Mouse (Mus musculus) left cerebral cortex, adult 9 months (tissue): ENCODE results near the gene Far1.
A peak's percentile ranks its signal among the peaks of the same experiment; 100 is the strongest.

Experiments used
- DNase-seq, 2 experiments: peaks; one replicate each; pipeline ENCODE4 v3.0.0; 2022; ENCODE audit warnings: low spot score in 2 of 2

The Far1 gene

GRCm38 (mm10) chr7:113513286-113513962, at the start of gene Far1:
Gene Far1 (plus strand): TSS chr7:113513834.
- peak; percentile 97 to 98 for DNase-seq

GRCm38 (mm10) chr7:113468345-113468744, 45.3 kb upstream of the Far1 start:
- DNase-seq: no peak

GRCm38 (mm10) chr7:113470671-113471070, 43.0 kb upstream of the Far1 start:
- no peak for DNase-seq

- DNase-seq: no peak
Observed at GRCm38 (mm10) chr7:113471653-113472052, 42.0 kb upstream of the Far1 start.

GRCm38 (mm10) chr7:113495792-113496191, 17.8 kb upstream of the Far1 start:
- DNase-seq: no peak

- no peak for DNase-seq
Observed at GRCm38 (mm10) chr7:113498413-113498812, 15.2 kb upstream of the Far1 start.

- DNase-seq: no peak
Observed at GRCm38 (mm10) chr7:113499821-113500220, 13.8 kb upstream of the Far1 start.

GRCm38 (mm10) chr7:113502453-113502852, 11.2 kb upstream of the Far1 start:
- no peak for DNase-seq

GRCm38 (mm10) chr7:113505047-113505446, 8.6 kb upstream of the Far1 start:
- DNase-seq: no peak

GRCm38 (mm10) chr7:113505516-113506045, 8.1 kb upstream of the Far1 start:
- no peak for DNase-seq

- DNase-seq: no peak
Observed at GRCm38 (mm10) chr7:113507846-113508245, 5.8 kb upstream of the Far1 start.

GRCm38 (mm10) chr7:113511396-113511795, 2.2 kb upstream of the Far1 start:
- DNase-seq: no peak

GRCm38 (mm10) chr7:113512527-113513285, 928 bp upstream of the Far1 start:
- no peak for DNase-seq

GRCm38 (mm10) chr7:113513963-113514649, 472 bp downstream of the Far1 start:
- DNase-seq: no peak

- no peak for DNase-seq
Observed at GRCm38 (mm10) chr7:113515831-113516230, 2.2 kb downstream of the Far1 start.

- DNase-seq: no peak
Observed at GRCm38 (mm10) chr7:113518419-113518818, 4.8 kb downstream of the Far1 start.

- no peak for DNase-seq
Observed at GRCm38 (mm10) chr7:113518961-113519360, 5.3 kb downstream of the Far1 start.

GRCm38 (mm10) chr7:113543158-113543557, 29.5 kb downstream of the Far1 start:
- DNase-seq: no peak

- DNase-seq: no peak
Observed at GRCm38 (mm10) chr7:113551742-113552463, 38.3 kb downstream of the Far1 start.

GRCm38 (mm10) chr7:113552508-113552907, 38.9 kb downstream of the Far1 start:
- DNase-seq: no peak

GRCm38 (mm10) chr7:113556138-113556537, 42.5 kb downstream of the Far1 start:
- no peak for DNase-seq

- DNase-seq: no peak
Observed at GRCm38 (mm10) chr7:113566892-113567291, 53.3 kb downstream of the Far1 start.
